Mouse (Mus musculus) myocyte (in vitro differentiated cells): ENCODE data around the gene Jmjd1c.

ENCODE experiments used
- CEBPB ChIP-seq: IDR thresholded peaks from 2 replicates; pipeline ENCODE4 v1.6.1; 2011; ENCODE audit warnings: mild to moderate bottlenecking, moderate library complexity; ENCODE audit not compliant: poor library complexity, insufficient read depth, severe bottlenecking
- E2F4 ChIP-seq: IDR thresholded peaks from one replicate; pipeline ENCODE4 v1.6.1; 2011; ENCODE audit warnings: mild to moderate bottlenecking, control low read depth, moderate library complexity; ENCODE audit not compliant: insufficient read depth
- MAX ChIP-seq: IDR thresholded peaks from one replicate; pipeline ENCODE4 v1.6.1; 2011; ENCODE audit warnings: low read depth, mild to moderate bottlenecking, control low read depth
- MYOD1 ChIP-seq, 3 experiments: IDR thresholded peaks; one replicate each; pipeline ENCODE4 v1.6.1; 2011; ENCODE audit warnings: control low read depth in 2 of 3, low read depth in 2 of 3, mild to moderate bottlenecking in 2 of 3, moderate library complexity in 1 of 3; ENCODE audit not compliant: insufficient read length in 2 of 3, control insufficient read depth in 1 of 3
- MYOG ChIP-seq, 3 experiments: IDR thresholded peaks; one replicate each; pipeline ENCODE4 v1.6.1; 2011; ENCODE audit warnings: control low read depth in 2 of 3, low read depth in 2 of 3, mild to moderate bottlenecking in 2 of 3; ENCODE audit not compliant: insufficient read length in 2 of 3, control insufficient read depth in 1 of 3, insufficient read depth in 1 of 3
- POLR2A ChIP-seq: IDR thresholded peaks from one replicate; pipeline ENCODE4 v1.6.1; 2011; ENCODE audit warnings: low read depth, mild to moderate bottlenecking, control low read depth, moderate library complexity; ENCODE audit not compliant: insufficient read length
- POLR2AphosphoS2 ChIP-seq: IDR thresholded peaks from one replicate; pipeline ENCODE4 v1.6.1; 2011; ENCODE audit warnings: low read depth, control low read depth; ENCODE audit not compliant: insufficient read length
- REST ChIP-seq: IDR thresholded peaks from one replicate; pipeline ENCODE4 v1.6.1; 2011; ENCODE audit warnings: mild to moderate bottlenecking, control low read depth, moderate library complexity; ENCODE audit not compliant: insufficient read depth, insufficient read length
- USF1 ChIP-seq: IDR thresholded peaks from one replicate; pipeline ENCODE4 v1.6.1; 2011; ENCODE audit warnings: low read depth, mild to moderate bottlenecking, control low read depth, moderate library complexity

- TF ChIP-seq POLR2A (no peak), POLR2AphosphoS2 (no peak), USF1 (no peak), CEBPB (no peak), E2F4 (no peak), MAX (no peak), MYOD1 (IDR thresholded peaks at IDR 0.05; ENCODE audit: control insufficient read depth in 1 of 3, insufficient read length in 2 of 3, low read depth in 2 of 3) (no peak), REST (no peak), MYOG (IDR thresholded peaks at IDR 0.05; ENCODE audit: control insufficient read depth in 1 of 3, insufficient read depth in 1 of 3, insufficient read length in 2 of 3, low read depth in 2 of 3) (no peak)
Observed at GRCm38 (mm10) chr10:67212031-67212430, 116.1 kb downstream of the Jmjd1c start.
